Mouse (Mus musculus) erythroblast, embryonic 14.5 days (primary cell): ENCODE results near the gene Fgfr2.

ENCODE experiments used
- GATA1 ChIP-seq: IDR thresholded peaks from 2 replicates; pipeline ENCODE4 v1.6.1; 2012; ENCODE audit warnings: low read length, inconsistent platforms, mixed read lengths
- TAL1 ChIP-seq: IDR thresholded peaks from 3 replicates; pipeline ENCODE4 v1.6.1; 2012; ENCODE audit warnings: low read length, inconsistent platforms, mixed read lengths

- TF ChIP-seq GATA1 (no peak), TAL1 (no peak)
These were observed 2184.3 kb downstream of the Fgfr2 start for GRCm38 (mm10) chr7:130938896-130939295.
